Mouse (Mus musculus) lung, adult 2 months (tissue): ENCODE data around the gene Glra1.

Experiments used
- CTCF ChIP-seq: fragments of 200-500 bp; IDR thresholded peaks from 2 replicates; pipeline ENCODE4 v1.5.1; 2011; ENCODE audit warnings: mild to moderate bottlenecking, low read length, control low read depth; ENCODE audit not compliant: insufficient read depth
- POLR2A ChIP-seq: fragments of 200-500 bp; IDR thresholded peaks from 2 replicates; pipeline ENCODE4 v1.6.1; 2011; ENCODE audit warnings: low read depth, mild to moderate bottlenecking, control low read depth, low read length, borderline replicate concordance; ENCODE audit errors: extremely low read depth

GRCm38 (mm10) chr11:55636961-55637360, 29.0 kb upstream of the Glra1 start:
- TF ChIP-seq CTCF: no peak
- no peak for TF ChIP-seq POLR2A
